Mouse (Mus musculus) cerebellum, adult 8-10 months (tissue): Measurements from ENCODE around the gene Fam136a.

Experiments
- DNase-seq: peaks from one replicate; pipeline ENCODE4 v3.0.0; 2022

Gene Fam136a

GRCm38 (mm10) chr6:86398986-86399385 is 33.5 kb downstream of the Fam136a start:
- DNase-seq: no peak

GRCm38 (mm10) chr6:86399995-86400394 is 34.5 kb downstream of the Fam136a start:
- no peak for DNase-seq

GRCm38 (mm10) chr6:86400972-86401371 is 35.5 kb downstream of the Fam136a start:
- DNase-seq: no peak

GRCm38 (mm10) chr6:86402681-86403607 is 37.5 kb downstream of the Fam136a start:
- no peak for DNase-seq

GRCm38 (mm10) chr6:86403728-86404099 is 38.3 kb downstream of the Fam136a start:
- DNase-seq: peak; percentile 96

- peak; percentile 95 for DNase-seq
Observed at GRCm38 (mm10) chr6:86404100-86404861, 38.8 kb downstream of the Fam136a start, which contains the start of gene Tia1. TSS of gene Tia1 (plus strand) at chr6:86404219.

- DNase-seq: no peak
Observed at GRCm38 (mm10) chr6:86404996-86405395, 39.5 kb downstream of the Fam136a start.

- DNase-seq: no peak
Observed at GRCm38 (mm10) chr6:86406306-86406705, 40.9 kb downstream of the Fam136a start.

- no peak for DNase-seq
Observed at GRCm38 (mm10) chr6:86418711-86419110, 53.3 kb downstream of the Fam136a start.

GRCm38 (mm10) chr6:86419239-86419638 is 53.8 kb downstream of the Fam136a start:
- no peak for DNase-seq
